Mouse (Mus musculus): Measurements from ENCODE around the gene Fbxl2. TPM values are rescaled to one million over a fixed set of nuclear protein-coding genes. Genes with fewer than 3 reads are reported as not detected.

The Fbxl2 gene
- total RNA-seq, 4 experiments from 2014 or later: 0.39 to 0.65 (median 0.56) TPM

- no peak for DNase-seq (ENCODE audit: low spot score in 2 of 2)
Observed at GRCm38 (mm10) chr9:113974945-113975344, 71.0 kb downstream of the Fbxl2 start.

GRCm38 (mm10) chr9:113973857-113974256, 72.1 kb downstream of the Fbxl2 start:
- no peak for DNase-seq (ENCODE audit: low spot score in 2 of 2)

- DNase-seq (ENCODE audit: low spot score in 2 of 2): no peak
Observed at GRCm38 (mm10) chr9:113971615-113972014, 74.4 kb downstream of the Fbxl2 start.

GRCm38 (mm10) chr9:113970041-113970440, 76.0 kb downstream of the Fbxl2 start:
- no peak for DNase-seq (ENCODE audit: low spot score in 2 of 2)

GRCm38 (mm10) chr9:113969399-113969798, 76.6 kb downstream of the Fbxl2 start:
- no peak for DNase-seq (ENCODE audit: low spot score in 2 of 2)

- no peak for DNase-seq (ENCODE audit: low spot score in 2 of 2)
Observed at GRCm38 (mm10) chr9:113968967-113969366, 77.0 kb downstream of the Fbxl2 start.

GRCm38 (mm10) chr9:113966838-113967237, 79.2 kb downstream of the Fbxl2 start:
- DNase-seq (ENCODE audit: low spot score in 2 of 2): no peak

GRCm38 (mm10) chr9:113964415-113964814, 81.6 kb downstream of the Fbxl2 start:
- no peak for DNase-seq (ENCODE audit: low spot score in 2 of 2)

- DNase-seq (ENCODE audit: low spot score in 2 of 2): no peak
Observed at GRCm38 (mm10) chr9:113963718-113964117, 82.3 kb downstream of the Fbxl2 start.

GRCm38 (mm10) chr9:113957777-113958176, 88.2 kb downstream of the Fbxl2 start:
- DNase-seq (ENCODE audit: low spot score in 2 of 2): no peak

GRCm38 (mm10) chr9:113947216-113947615, 98.8 kb downstream of the Fbxl2 start:
- no peak for DNase-seq (ENCODE audit: low spot score in 2 of 2)

GRCm38 (mm10) chr9:113943372-113943771, 102.6 kb downstream of the Fbxl2 start:
- DNase-seq (ENCODE audit: low spot score in 2 of 2): no peak

- DNase-seq (ENCODE audit: low spot score in 2 of 2): no peak
Observed at GRCm38 (mm10) chr9:113941103-113941805, 104.7 kb downstream of the Fbxl2 start.

- DNase-seq (ENCODE audit: low spot score in 2 of 2): no peak
Observed at GRCm38 (mm10) chr9:113939063-113939850, 106.7 kb downstream of the Fbxl2 start.

GRCm38 (mm10) chr9:113935638-113936037, 110.4 kb downstream of the Fbxl2 start:
- no peak for DNase-seq (ENCODE audit: low spot score in 2 of 2)

- no peak for DNase-seq (ENCODE audit: low spot score in 2 of 2)
Observed at GRCm38 (mm10) chr9:113932501-113932900, 113.5 kb downstream of the Fbxl2 start.

- no peak for DNase-seq (ENCODE audit: low spot score in 2 of 2)
Observed at GRCm38 (mm10) chr9:113932100-113932470, 113.9 kb downstream of the Fbxl2 start.

- DNase-seq (ENCODE audit: low spot score in 2 of 2): peak; percentile 12 to 22
Observed at GRCm38 (mm10) chr9:113931375-113932099, 114.5 kb downstream of the Fbxl2 start.

- peak; percentile 93 to 98 for DNase-seq (ENCODE audit: low spot score in 2 of 2)
Observed at GRCm38 (mm10) chr9:113930534-113931374, 115.2 kb downstream of the Fbxl2 start, which contains the start of gene Ubp1. Ubp1 (plus strand) TSS chr9:113930934.

GRCm38 (mm10) chr9:113929676-113930075, 116.3 kb downstream of the Fbxl2 start:
- DNase-seq (ENCODE audit: low spot score in 2 of 2): no peak

GRCm38 (mm10) chr9:113928591-113928990, 117.4 kb downstream of the Fbxl2 start:
- DNase-seq (ENCODE audit: low spot score in 2 of 2): no peak
